In genomic region chr12:79010569-79010968, GRCm38 (mm10) we compare ENCODE assay signal across 22 mouse cellular contexts. TPM values are rescaled to one million over a fixed set of nuclear protein-coding genes. Genes with fewer than 3 reads are reported as not detected.
DNase-seq lines count a peak whose midpoint lies in the region; ATAC-seq and TF ChIP-seq lines count a peak whose summit lies in the region.
"Had no signal": no experiment of that assay in that cellular context is flagged by ENCODE, and none has a peak within 500 bp of the region (broad histone marks: within the 10 kb centered on the region; RNA-seq: fewer than 3 reads in every experiment).

No protein-coding gene starts in this region.

- H3K27me3 ChIP-seq in embryonic facial prominence, embryonic 12.5 days, result peaks cover 9% of the 10 kb centered on the region
- peaks cover 28% of the 10 kb centered on the region for H3K27me3 ChIP-seq in embryonic facial prominence, embryonic 10.5 days (replicated peaks; ENCODE audit: low read depth, poor library complexity, severe bottlenecking)
- no peaks in the 10 kb centered on the region for H3K27me3 ChIP-seq in kidney, postnatal 0 days (ENCODE audit: insufficient read depth, low read length)

- no peaks in the 10 kb centered on the region for H3K9me3 ChIP-seq in embryonic facial prominence, embryonic 12.5 days
- H3K9me3 ChIP-seq in embryonic facial prominence, embryonic 10.5 days, result no peaks in the 10 kb centered on the region
- no peaks in the 10 kb centered on the region for H3K9me3 ChIP-seq in kidney, postnatal 0 days (replicated peaks; ENCODE audit: low read length)
- H3K9me3 ChIP-seq: liver, embryonic 13.5 days had no signal

- DNase-seq in embryonic facial prominence, embryonic 10.5 days (ENCODE audit: low spot score), result no peak
- peak; percentile 7 for DNase-seq in lung, adult 2 months
- DNase-seq in lung, postnatal 36 days, result no peak
- DNase-seq in kidney, postnatal 0 days (ENCODE audit: low spot score), result peak; percentile 20
- DNase-seq in lung, postnatal 10 days, result peak; percentile 22
- DNase-seq in adipocyte (ENCODE audit: low spot score), result no peak
- no peak for DNase-seq in liver
- DNase-seq: adrenal gland, postnatal 14 days; cerebellum, adult 11-12 months; cerebellum, postnatal 25 days; embryo, embryonic 11 days; heart, adult 18-20 months; layer of hippocampus, adult 9-11 months; liver, embryonic 13.5 days; right cerebral cortex, adult 18-20 months; thymus, postnatal 25 days had no signal

- TF ChIP-seq POLR2A in lung, adult 2 months (IDR thresholded peaks at IDR 0.05; ENCODE audit: borderline replicate concordance, extremely low read depth, low read depth, low read length), result no peak

- no peak overlapping the region for H3K4me2 ChIP-seq in embryonic facial prominence, embryonic 12.5 days (replicated peaks)
- no peak overlapping the region for H3K4me2 ChIP-seq in kidney, postnatal 0 days (ENCODE audit: low read length)
- H3K4me2 ChIP-seq: liver, embryonic 13.5 days; midbrain, embryonic 11.5 days had no signal

- no peak for TF ChIP-seq CTCF in lung, adult 2 months (IDR thresholded peaks at IDR 0.05; ENCODE audit: insufficient read depth, low read length)
- TF ChIP-seq CTCF in kidney, postnatal 0 days (IDR thresholded peaks at IDR 0.05; ENCODE audit: low read depth), result no peak

- no peak overlapping the region for H3K9ac ChIP-seq in embryonic facial prominence, embryonic 12.5 days
- H3K9ac ChIP-seq in kidney, postnatal 0 days (ENCODE audit: low read depth, low read length), result no peak overlapping the region
- H3K9ac ChIP-seq: liver, embryonic 13.5 days had no signal

- no peaks in the 10 kb centered on the region for H3K36me3 ChIP-seq in embryonic facial prominence, embryonic 12.5 days
- no peaks in the 10 kb centered on the region for H3K36me3 ChIP-seq in embryonic facial prominence, embryonic 10.5 days (replicated peaks)
- no peaks in the 10 kb centered on the region for H3K36me3 ChIP-seq in kidney, postnatal 0 days (ENCODE audit: insufficient read depth, low read length)
- H3K36me3 ChIP-seq: liver, embryonic 13.5 days had no signal

- no peak overlapping the region for H3K4me3 ChIP-seq in embryonic facial prominence, embryonic 12.5 days
- H3K4me3 ChIP-seq in embryonic facial prominence, embryonic 10.5 days, result no peak overlapping the region
- no peak overlapping the region for H3K4me3 ChIP-seq in lung, adult 2 months (replicated peaks; ENCODE audit: extremely low read depth, low read depth, low read length)
- no peak overlapping the region for H3K4me3 ChIP-seq in kidney, postnatal 0 days (replicated peaks; ENCODE audit: low read depth, low read length)
- H3K4me3 ChIP-seq: left cerebral cortex, adult 2 months; liver, embryonic 13.5 days had no signal

- 0 out of 2 replicates have a peak overlapping the region, but pooled peaks have one; percentile 23 for H3K27ac ChIP-seq in embryonic facial prominence, embryonic 12.5 days
- H3K27ac ChIP-seq in embryonic facial prominence, embryonic 10.5 days (replicated peaks), result no peak overlapping the region
- H3K27ac ChIP-seq in kidney, postnatal 0 days, result no peak overlapping the region
- H3K27ac ChIP-seq: left cerebral cortex, adult 2 months; liver, embryonic 13.5 days had no signal

- 46% methylated on average over 3 of the region's 3 CpGs for WGBS in embryonic facial prominence, embryonic 12.5 days
- 39% methylated on average over 3 of the region's 3 CpGs for WGBS in embryonic facial prominence, embryonic 10.5 days
- 23% methylated on average over 3 of the region's 3 CpGs for WGBS in lung, adult 2 months
- WGBS in kidney, postnatal 0 days, result 28% methylated on average over 3 of the region's 3 CpGs

- no peak for ATAC-seq in embryonic facial prominence, embryonic 12.5 days (ENCODE audit: insufficient number of reproducible peaks, insufficient read depth, low FRiP score, low TSS enrichment)
- no peak for ATAC-seq in kidney, postnatal 0 days (replicated peaks; ENCODE audit: low FRiP score, low read depth)
- ATAC-seq: CD4-positive, CD25-positive, alpha-beta regulatory T cell, adult 4 months; hindbrain, embryonic 16.5 days; Patski had no signal

- no peaks in the 10 kb centered on the region for H3K4me1 ChIP-seq in embryonic facial prominence, embryonic 12.5 days
- H3K4me1 ChIP-seq in embryonic facial prominence, embryonic 10.5 days, result peaks cover 21% of the 10 kb centered on the region
- peaks cover 8% of the 10 kb centered on the region; the same call in 1 of the 2 replicates for H3K4me1 ChIP-seq in lung, adult 2 months (ENCODE audit: control insufficient read depth, insufficient read depth, low read length)
- no peaks in the 10 kb centered on the region for H3K4me1 ChIP-seq in kidney, postnatal 0 days (replicated peaks; ENCODE audit: insufficient read depth, low read length)

RNA-seq across cellular contexts. Expression of gene Tmem229b, which starts 3.1 kb away (rescaled TPM):
- polyA plus RNA-seq in embryonic facial prominence, embryonic 12.5 days (2016; fragmentation: Nextera tagmentation; extraction: Ambion mirVana), result 8.0 and 8.1 TPM in 2 replicates
- polyA plus RNA-seq in embryonic facial prominence, embryonic 10.5 days (2016; fragmentation: Nextera tagmentation; extraction: Ambion mirVana), result 3.5 and 3.8 TPM in 2 replicates
- 15.4 and 18.6 TPM in 2 replicates for polyA plus RNA-seq in lung, adult 2 months (2012; rRNA removed)
- 3.3 TPM in 2 replicates for polyA plus RNA-seq in kidney, postnatal 0 days (2015; fragmentation: Nextera tagmentation; extraction: Ambion mirVana)

RNA-seq across cellular contexts. Expression of gene Plekhh1, which starts 18.4 kb away (rescaled TPM):
- 3.0 and 4.3 TPM in 2 replicates for polyA plus RNA-seq in embryonic facial prominence, embryonic 12.5 days (2016; fragmentation: Nextera tagmentation; extraction: Ambion mirVana)
- 4.3 and 5.9 TPM in 2 replicates for polyA plus RNA-seq in embryonic facial prominence, embryonic 10.5 days (2016; fragmentation: Nextera tagmentation; extraction: Ambion mirVana)
- 8.9 and 9.3 TPM in 2 replicates for polyA plus RNA-seq in lung, adult 2 months (2012; rRNA removed)
- polyA plus RNA-seq in kidney, postnatal 0 days (2015; fragmentation: Nextera tagmentation; extraction: Ambion mirVana), result 5.8 and 6.0 TPM in 2 replicates

Comparison
In these comparisons a context has a peak if more than half of its experiments do, and no peak if none do; other contexts are left out.
1. DNase-seq: peak in lung, adult 2 months (single experiment), kidney, postnatal 0 days (single experiment) and lung, postnatal 10 days (single experiment); none in embryonic facial prominence, embryonic 10.5 days (single experiment), lung, postnatal 36 days (single experiment), adipocyte (single experiment) and liver (single experiment).